Mouse (Mus musculus): ENCODE data around the gene Oosp1. TPM values are rescaled to one million over a fixed set of nuclear protein-coding genes. Genes with fewer than 3 reads are reported as not detected.

Oosp1 gene
- polyA plus RNA-seq, 1 experiment from 2014 or later = not detected

DNA sequence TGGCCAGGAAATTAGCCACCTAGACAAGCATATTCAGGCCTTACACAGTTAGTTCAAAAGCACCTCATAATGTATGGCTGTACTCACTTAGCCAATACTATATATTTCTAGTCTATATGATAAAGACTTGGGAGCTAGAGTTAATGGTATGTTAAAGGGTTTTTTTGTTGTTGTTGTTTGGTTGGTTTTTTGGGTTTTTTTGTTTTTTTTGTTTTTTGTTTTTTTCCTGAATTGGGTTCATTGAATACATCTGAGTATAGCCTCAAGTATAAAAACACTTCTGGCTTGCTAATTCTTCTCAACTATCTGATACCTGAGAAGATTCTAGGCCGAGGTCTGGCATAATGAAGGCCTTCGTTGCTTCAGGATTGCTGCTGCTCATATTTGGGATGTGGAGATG, 5.8 kb upstream of the Oosp1 start, which contains the start of gene Oosp3:
Gene Oosp3, plus strand, starts transcription at position 301 of the 400 bp plus-strand sequence.
- WGBS = 89% methylated on average over 2 of the region's 2 CpGs
- Histone ChIP-seq H3K4me1 (replicated peaks; ENCODE audit: control insufficient read depth, insufficient read depth, low read length) (no peaks in the 10 kb centered on the region), H3K27ac (ENCODE audit: low read length) (no peak within 1 kb of the TSS), H3K9ac (replicated peaks; ENCODE audit: low read depth, low read length) (no peak within 1 kb of the TSS), H3K4me3 (replicated peaks; ENCODE audit: low read length) (no peak within 1 kb of the TSS), H3K27me3 (replicated peaks; ENCODE audit: control insufficient read depth, insufficient read depth, low read length) (no peaks in the 10 kb centered on the region), H3K4me2 (ENCODE audit: low read length) (no peak within 1 kb of the TSS), H3K9me3 (ENCODE audit: control insufficient read depth, low read length) (no peaks in the 10 kb centered on the region), H3K36me3 (ENCODE audit: control insufficient read depth, insufficient read depth) (no peaks in the 10 kb centered on the region)
- no peak for ATAC-seq

- Histone ChIP-seq H3K4me3 (replicated peaks; ENCODE audit: low read length) (no peak overlapping the region), H3K27me3 (replicated peaks; ENCODE audit: control insufficient read depth, insufficient read depth, low read length) (no peaks in the 10 kb centered on the region), H3K4me2 (ENCODE audit: low read length) (no peak overlapping the region), H3K9me3 (ENCODE audit: control insufficient read depth, low read length) (no peaks in the 10 kb centered on the region), H3K36me3 (ENCODE audit: control insufficient read depth, insufficient read depth) (no peaks in the 10 kb centered on the region), H3K27ac (ENCODE audit: low read length) (no peak overlapping the region), H3K9ac (replicated peaks; ENCODE audit: low read depth, low read length) (no peak overlapping the region), H3K4me1 (replicated peaks; ENCODE audit: control insufficient read depth, insufficient read depth, low read length) (no peaks in the 10 kb centered on the region)
- ATAC-seq = no peak
- 66% methylated on average over 1 of the region's 1 CpGs for WGBS
These were observed 504 bp upstream of the Oosp1 start for GRCm38 (mm10) chr19:11691454-11691853.

DNA sequence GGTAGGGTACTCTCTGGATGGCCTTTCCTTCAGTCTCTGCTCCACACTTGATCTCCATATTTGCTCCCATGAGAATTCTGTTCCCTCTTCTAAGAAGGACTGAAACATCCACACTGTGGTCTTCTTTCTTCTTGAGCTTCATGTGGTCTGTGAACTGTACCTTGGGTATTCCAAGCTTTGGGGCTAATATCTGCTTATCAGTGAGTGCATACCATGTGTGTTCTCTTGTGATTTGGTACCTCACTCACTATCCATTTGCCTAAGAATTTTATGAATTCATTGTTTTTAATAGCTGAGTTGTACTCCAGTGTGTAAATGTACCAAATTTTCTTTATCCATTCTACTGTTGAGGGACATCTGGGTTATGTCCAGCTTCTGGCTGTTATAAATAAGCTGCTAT, 29.4 kb downstream of the Oosp1 start:
- no peak for ATAC-seq
- H3K27me3 ChIP-seq (replicated peaks; ENCODE audit: control insufficient read depth, insufficient read depth, low read length) = no peaks in the 10 kb centered on the region

DNA sequence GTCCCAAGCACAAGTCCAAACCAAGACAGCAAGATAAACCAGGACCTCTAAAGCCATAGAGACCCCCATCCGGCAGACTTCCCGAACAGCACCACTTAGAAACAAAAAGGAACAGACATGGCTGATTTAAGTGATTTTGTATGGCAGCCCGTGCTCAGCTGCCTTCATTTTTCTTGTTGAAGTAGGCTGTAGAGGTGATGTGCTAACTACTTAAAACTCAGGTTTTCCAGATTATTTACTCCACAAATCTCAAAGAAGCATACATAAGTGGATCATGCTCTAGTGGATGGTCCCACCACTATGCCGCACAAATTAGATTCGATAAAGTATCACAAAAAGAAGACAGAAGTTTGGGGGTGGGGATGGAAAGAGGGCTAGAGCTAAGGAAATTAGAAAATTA, 30.5 kb downstream of the Oosp1 start, which contains the start of gene Oosp2:
Gene Oosp2, minus strand, starts transcription at position 101 of the 400 bp plus-strand sequence.
- no peaks in the 10 kb centered on the region for H3K27me3 ChIP-seq (replicated peaks; ENCODE audit: control insufficient read depth, insufficient read depth, low read length)
- no peak within 1 kb of the TSS for H3K4me2 ChIP-seq (ENCODE audit: low read length)
- H3K9ac ChIP-seq (replicated peaks; ENCODE audit: low read depth, low read length) = no peak within 1 kb of the TSS
- H3K4me1 ChIP-seq (replicated peaks; ENCODE audit: control insufficient read depth, insufficient read depth, low read length) = no peaks in the 10 kb centered on the region
- no peak within 1 kb of the TSS for H3K4me3 ChIP-seq (replicated peaks; ENCODE audit: low read length)
- H3K9me3 ChIP-seq (ENCODE audit: control insufficient read depth, low read length) = no peaks in the 10 kb centered on the region
- ATAC-seq = no peak
- no peak within 1 kb of the TSS for H3K27ac ChIP-seq (ENCODE audit: low read length)
- no peaks in the 10 kb centered on the region for H3K36me3 ChIP-seq (ENCODE audit: control insufficient read depth, insufficient read depth)
- 96% methylated on average over 5 of the region's 5 CpGs for WGBS

More for the DNA sequence above, 29.4 kb downstream of the Oosp1 start:
- Histone ChIP-seq H3K9ac (replicated peaks; ENCODE audit: low read depth, low read length) (no peak overlapping the region), H3K4me2 (ENCODE audit: low read length) (no peak overlapping the region), H3K36me3 (ENCODE audit: control insufficient read depth, insufficient read depth) (no peaks in the 10 kb centered on the region), H3K9me3 (ENCODE audit: control insufficient read depth, low read length) (no peaks in the 10 kb centered on the region), H3K4me3 (replicated peaks; ENCODE audit: low read length) (no peak overlapping the region), H3K4me1 (replicated peaks; ENCODE audit: control insufficient read depth, insufficient read depth, low read length) (no peaks in the 10 kb centered on the region), H3K27ac (ENCODE audit: low read length) (no peak overlapping the region)

DNA sequence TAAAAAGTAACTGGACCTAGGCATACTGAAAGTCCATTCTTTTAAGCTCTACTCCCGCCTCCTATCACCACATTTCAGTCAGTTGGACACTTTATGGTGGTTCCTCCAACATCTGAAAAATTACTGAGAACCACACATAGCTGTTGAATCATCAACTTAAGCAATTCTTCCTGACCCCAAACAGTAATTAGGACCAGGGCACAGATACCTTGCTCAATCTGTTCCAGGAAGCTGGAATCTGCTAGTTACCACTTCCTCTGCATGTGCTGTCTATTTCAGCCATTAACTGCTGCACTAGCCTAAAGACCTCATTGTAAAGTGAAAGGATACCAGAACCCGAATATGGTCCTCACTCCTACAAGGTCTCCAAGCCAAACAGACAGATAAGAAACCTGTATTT, 31.8 kb downstream of the Oosp1 start:
- H3K4me3 ChIP-seq (replicated peaks; ENCODE audit: low read length) = no peak overlapping the region
- ATAC-seq = no peak
- no peaks in the 10 kb centered on the region for H3K9me3 ChIP-seq (ENCODE audit: control insufficient read depth, low read length)
- 72% methylated on average over 2 of the region's 2 CpGs for WGBS
- H3K4me2 ChIP-seq (ENCODE audit: low read length) = no peak overlapping the region
- no peaks in the 10 kb centered on the region for H3K36me3 ChIP-seq (ENCODE audit: control insufficient read depth, insufficient read depth)
- H3K4me1 ChIP-seq (replicated peaks; ENCODE audit: control insufficient read depth, insufficient read depth, low read length) = no peaks in the 10 kb centered on the region
- H3K27ac ChIP-seq (ENCODE audit: low read length) = no peak overlapping the region
- H3K27me3 ChIP-seq (replicated peaks; ENCODE audit: control insufficient read depth, insufficient read depth, low read length) = no peaks in the 10 kb centered on the region
- no peak overlapping the region for H3K9ac ChIP-seq (replicated peaks; ENCODE audit: low read depth, low read length)

DNA sequence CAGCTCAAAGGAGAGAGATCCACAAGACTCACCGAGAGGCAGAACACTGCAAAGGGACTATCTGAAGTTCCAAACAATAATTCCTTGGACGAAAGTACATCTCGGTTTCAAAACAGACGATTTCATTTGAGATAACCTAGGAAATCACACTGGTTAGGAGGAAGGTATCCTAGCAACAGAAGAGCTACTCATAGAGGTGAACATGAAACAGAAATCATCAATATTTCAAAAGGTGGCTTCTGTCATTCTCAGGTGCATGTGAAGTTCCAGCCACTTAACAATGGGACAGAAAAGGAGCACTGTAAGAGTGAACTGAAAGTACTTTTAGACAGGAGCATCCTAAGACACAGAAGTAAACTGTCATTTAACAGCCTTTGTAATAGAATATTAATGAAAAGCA, 41.4 kb downstream of the Oosp1 start:
- Histone ChIP-seq H3K36me3 (ENCODE audit: control insufficient read depth, insufficient read depth) (no peaks in the 10 kb centered on the region), H3K9me3 (ENCODE audit: control insufficient read depth, low read length) (no peaks in the 10 kb centered on the region), H3K4me1 (replicated peaks; ENCODE audit: control insufficient read depth, insufficient read depth, low read length) (no peaks in the 10 kb centered on the region), H3K27me3 (replicated peaks; ENCODE audit: control insufficient read depth, insufficient read depth, low read length) (no peaks in the 10 kb centered on the region), H3K9ac (replicated peaks; ENCODE audit: low read depth, low read length) (no peak overlapping the region), H3K27ac (ENCODE audit: low read length) (no peak overlapping the region), H3K4me2 (ENCODE audit: low read length) (no peak overlapping the region), H3K4me3 (replicated peaks; ENCODE audit: low read length) (no peak overlapping the region)
- 81% methylated on average over 4 of the region's 4 CpGs for WGBS
- no peak for ATAC-seq

- ATAC-seq = no peak
- Histone ChIP-seq H3K27ac (ENCODE audit: low read length) (no peak overlapping the region), H3K36me3 (ENCODE audit: control insufficient read depth, insufficient read depth) (no peaks in the 10 kb centered on the region), H3K4me3 (replicated peaks; ENCODE audit: low read length) (no peak overlapping the region), H3K9me3 (ENCODE audit: control insufficient read depth, low read length) (no peaks in the 10 kb centered on the region), H3K4me1 (replicated peaks; ENCODE audit: control insufficient read depth, insufficient read depth, low read length) (no peaks in the 10 kb centered on the region), H3K9ac (replicated peaks; ENCODE audit: low read depth, low read length) (no peak overlapping the region), H3K27me3 (replicated peaks; ENCODE audit: control insufficient read depth, insufficient read depth, low read length) (no peaks in the 10 kb centered on the region), H3K4me2 (ENCODE audit: low read length) (no peak overlapping the region)
- 81% methylated on average over 3 of the region's 3 CpGs for WGBS
These were observed 44.8 kb downstream of the Oosp1 start for GRCm38 (mm10) chr19:11646166-11646565.

- Histone ChIP-seq H3K9me3 (ENCODE audit: control insufficient read depth, low read length) (no peaks in the 10 kb centered on the region), H3K9ac (replicated peaks; ENCODE audit: low read depth, low read length) (no peak within 1 kb of the TSS), H3K27me3 (replicated peaks; ENCODE audit: control insufficient read depth, insufficient read depth, low read length) (no peaks in the 10 kb centered on the region), H3K4me1 (replicated peaks; ENCODE audit: control insufficient read depth, insufficient read depth, low read length) (no peaks in the 10 kb centered on the region), H3K4me3 (replicated peaks; ENCODE audit: low read length) (no peak within 1 kb of the TSS), H3K27ac (ENCODE audit: low read length) (no peak within 1 kb of the TSS), H3K4me2 (ENCODE audit: low read length) (no peak within 1 kb of the TSS), H3K36me3 (ENCODE audit: control insufficient read depth, insufficient read depth) (no peaks in the 10 kb centered on the region)
- ATAC-seq = no peak
- WGBS = 58% methylated on average over 1 of the region's 1 CpGs
These were observed 50.2 kb downstream of the Oosp1 start, which contains the start of gene Ms4a3 for GRCm38 (mm10) chr19:11640732-11641131. Gene Ms4a3 (minus strand): TSS chr19:11640851.

DNA sequence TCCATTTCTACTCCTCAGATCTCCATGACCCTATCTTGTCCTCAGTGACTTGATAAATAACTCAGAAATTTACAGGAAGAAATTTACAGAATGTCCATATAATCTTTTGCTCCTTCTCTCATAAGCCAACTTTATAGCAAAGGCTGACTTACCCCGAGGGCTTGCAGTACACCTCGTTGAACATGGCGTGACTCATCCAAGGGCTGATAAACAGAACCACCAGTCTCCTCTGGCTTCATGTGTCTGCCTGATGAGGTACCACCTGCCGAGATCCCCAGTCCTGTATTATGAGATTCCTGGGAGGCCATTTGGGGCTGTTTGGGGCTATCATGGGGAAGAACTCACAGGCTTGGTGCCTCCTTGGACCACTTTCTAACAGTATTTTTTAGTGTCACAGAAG, 51.9 kb downstream of the Oosp1 start:
- WGBS = 69% methylated on average over 4 of the region's 4 CpGs
- H3K27me3 ChIP-seq (replicated peaks; ENCODE audit: control insufficient read depth, insufficient read depth, low read length) = no peaks in the 10 kb centered on the region
- H3K27ac ChIP-seq (ENCODE audit: low read length) = no peak overlapping the region
- ATAC-seq = no peak
- H3K4me3 ChIP-seq (replicated peaks; ENCODE audit: low read length) = no peak overlapping the region
- no peaks in the 10 kb centered on the region for H3K36me3 ChIP-seq (ENCODE audit: control insufficient read depth, insufficient read depth)
- H3K4me1 ChIP-seq (replicated peaks; ENCODE audit: control insufficient read depth, insufficient read depth, low read length) = no peaks in the 10 kb centered on the region
- no peaks in the 10 kb centered on the region for H3K9me3 ChIP-seq (ENCODE audit: control insufficient read depth, low read length)
- H3K4me2 ChIP-seq (ENCODE audit: low read length) = no peak overlapping the region
- no peak overlapping the region for H3K9ac ChIP-seq (replicated peaks; ENCODE audit: low read depth, low read length)

GRCm38 (mm10) chr19:11635572-11635971, 55.4 kb downstream of the Oosp1 start:
- H3K27ac ChIP-seq (ENCODE audit: low read length) = no peak overlapping the region
- no peaks in the 10 kb centered on the region for H3K9me3 ChIP-seq (ENCODE audit: control insufficient read depth, low read length)
- H3K9ac ChIP-seq (replicated peaks; ENCODE audit: low read depth, low read length) = no peak overlapping the region
- H3K27me3 ChIP-seq (replicated peaks; ENCODE audit: control insufficient read depth, insufficient read depth, low read length) = no peaks in the 10 kb centered on the region
- no peak overlapping the region for H3K4me3 ChIP-seq (replicated peaks; ENCODE audit: low read length)
- no peak overlapping the region for H3K4me2 ChIP-seq (ENCODE audit: low read length)
- no peak for ATAC-seq
- 89% methylated on average over 5 of the region's 5 CpGs for WGBS
- no peaks in the 10 kb centered on the region for H3K36me3 ChIP-seq (ENCODE audit: control insufficient read depth, insufficient read depth)
- H3K4me1 ChIP-seq (replicated peaks; ENCODE audit: control insufficient read depth, insufficient read depth, low read length) = no peaks in the 10 kb centered on the region
